Mouse (Mus musculus) bone marrow, adult 2 months (tissue): Measurements from ENCODE around the gene Cntn6. TPM values are rescaled to one million over a fixed set of nuclear protein-coding genes. Genes with fewer than 3 reads are reported as not detected.

Experiments used
- H3K27ac ChIP-seq: fragments of 200-500 bp; 2 replicates; pipeline ENCODE4 v1.5.1; 2012; ENCODE audit warnings: low read depth, mild to moderate bottlenecking, control low read depth, inconsistent platforms, low read length; ENCODE audit not compliant: control insufficient read depth, poor library complexity, insufficient read depth
- H3K4me1 ChIP-seq: fragments of 200-500 bp; 2 replicates; pipeline ENCODE4 v1.6.1; 2011; ENCODE audit warnings: low read length; ENCODE audit not compliant: control insufficient read depth, insufficient read depth
- H3K4me3 ChIP-seq: fragments of 200-500 bp; replicated peaks from 2 replicates; pipeline ENCODE3; 2011; ENCODE audit warnings: mild to moderate bottlenecking, low read depth, low read length, control low read depth; ENCODE audit not compliant: control insufficient read depth
- CTCF ChIP-seq: fragments of 200-500 bp; IDR thresholded peaks from 2 replicates; pipeline ENCODE4 v1.5.1; 2011; ENCODE audit warnings: low read length, control low read depth; ENCODE audit not compliant: control insufficient read depth, insufficient read depth
- POLR2A ChIP-seq: fragments of 200-500 bp; IDR thresholded peaks from 2 replicates; pipeline ENCODE4 v1.6.1; 2011; ENCODE audit warnings: low read depth, mild to moderate bottlenecking, control low read depth, low read length, borderline replicate concordance; ENCODE audit not compliant: control insufficient read depth
- WGBS: fragments of 180-500 bp; shearing (Covaris S2); methylation state at CpG from one replicate; pipeline ENCODE4 v1.1.7; 2018; 5-methylcytosine and 5-hydroxymethylcytosine counted together
- polyA plus RNA-seq: library from polyadenylated mRNA; stranded (reverse); fragments of >200 nt; gene quantifications from 2 replicates; pipeline ENCODE4 v1.2.4, GENCODE M21; 2011; ENCODE audit warnings: low replicate concordance; ENCODE audit not compliant: missing spikeins, insufficient read depth, insufficient read length

Gene Cntn6
- polyA plus RNA-seq, 1 experiment = not detected

DNA sequence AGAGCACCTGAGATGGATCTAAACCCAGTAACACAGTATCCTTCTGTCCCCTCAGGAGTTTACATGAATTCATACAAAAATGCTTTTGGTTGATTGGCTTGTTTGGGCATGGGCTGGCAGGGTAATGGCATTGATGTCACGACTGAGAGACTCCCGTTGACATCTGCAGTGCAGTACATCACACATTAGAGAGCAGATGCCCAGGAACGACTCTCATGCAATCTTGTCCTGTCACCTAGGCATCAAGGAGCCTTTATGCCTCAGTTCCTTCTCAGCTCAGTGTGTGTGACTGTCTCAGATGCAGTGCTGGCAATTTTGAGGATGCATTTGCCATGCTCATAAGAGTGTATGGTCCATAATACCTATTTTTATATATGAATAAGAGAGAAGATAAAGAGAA is 195.4 kb downstream of the Cntn6 start:
- no peaks in the 10 kb centered on the region for H3K4me1 ChIP-seq
- H3K4me3 ChIP-seq = no peak overlapping the region
- WGBS = 61% methylated on average over 3 of the region's 3 CpGs
- H3K27ac ChIP-seq = no peak overlapping the region
- no peak for TF ChIP-seq POLR2A
- TF ChIP-seq CTCF = no peak

DNA sequence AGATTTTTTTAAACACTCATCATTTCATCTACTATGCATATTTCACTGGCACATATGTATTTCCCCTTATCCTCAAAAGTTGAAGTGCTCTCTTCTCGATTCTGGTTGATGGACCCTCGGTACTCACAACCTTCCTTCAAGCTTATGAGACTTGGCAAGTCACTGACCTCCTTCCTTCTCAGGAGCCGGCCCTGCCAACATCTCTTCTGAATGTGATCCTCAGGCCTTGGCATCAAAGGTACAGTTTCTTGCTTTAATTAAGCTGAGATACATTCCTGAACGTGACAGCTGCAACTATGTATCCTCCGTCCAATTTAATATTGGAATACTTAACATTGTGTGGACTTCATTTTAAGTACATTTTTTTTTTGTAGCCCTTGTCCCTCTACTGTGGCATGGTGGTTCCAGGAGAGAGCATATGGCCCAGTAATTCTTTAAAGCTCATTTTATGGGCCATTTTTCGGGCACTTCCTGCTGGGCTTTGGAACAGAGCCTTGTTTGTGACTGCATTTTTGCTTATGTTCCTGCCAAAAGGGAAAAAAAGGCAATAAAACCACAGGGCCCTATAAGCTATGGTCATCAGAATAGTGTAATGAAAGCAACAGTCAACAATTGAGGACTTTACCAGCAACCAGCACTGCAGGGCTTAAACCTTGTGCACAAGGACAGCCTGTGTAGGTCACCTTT is 196.0 kb downstream of the Cntn6 start:
- H3K27ac ChIP-seq = no peak overlapping the region
- H3K4me3 ChIP-seq = no peak overlapping the region
- no peaks in the 10 kb centered on the region for H3K4me1 ChIP-seq
- 73% methylated on average over 6 of the region's 6 CpGs for WGBS
- TF ChIP-seq CTCF = no peak
- TF ChIP-seq POLR2A = no peak

GRCm38 (mm10) chr6:104728571-104728970 is 236.0 kb downstream of the Cntn6 start:
- Histone ChIP-seq H3K4me1 (no peaks in the 10 kb centered on the region), H3K27ac (no peak overlapping the region), H3K4me3 (no peak overlapping the region)
- TF ChIP-seq CTCF (no peak), POLR2A (no peak)
- WGBS = 80% methylated on average over 1 of the region's 1 CpGs

DNA sequence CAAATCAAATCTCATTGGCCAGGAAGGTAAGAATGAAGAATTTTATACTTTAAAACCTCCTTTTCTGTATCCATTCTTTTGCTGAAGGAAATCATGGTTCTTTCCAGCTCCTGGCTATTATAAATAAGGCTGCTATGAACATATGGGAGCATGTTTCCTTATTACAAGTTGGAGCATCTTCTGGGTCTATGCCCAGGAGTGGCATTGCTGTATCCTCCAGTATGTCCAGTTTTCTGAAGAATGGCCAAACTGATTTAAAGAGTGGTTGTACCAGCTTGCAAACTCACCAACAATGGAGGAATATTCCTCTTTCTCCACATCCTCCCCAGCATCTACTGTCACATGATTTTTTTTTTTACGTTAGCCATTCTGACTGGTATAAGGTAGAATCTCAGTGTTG is 241.7 kb downstream of the Cntn6 start:
- TF ChIP-seq CTCF (no peak), POLR2A (no peak)
- H3K27ac ChIP-seq = no peak overlapping the region
- no peaks in the 10 kb centered on the region for H3K4me1 ChIP-seq
- 88% methylated on average over 1 of the region's 1 CpGs for WGBS
- no peak overlapping the region for H3K4me3 ChIP-seq

GRCm38 (mm10) chr6:104738999-104739398 is 246.4 kb downstream of the Cntn6 start:
- WGBS = 83% methylated on average over 4 of the region's 4 CpGs
- Histone ChIP-seq H3K4me1 (no peaks in the 10 kb centered on the region), H3K27ac (no peak overlapping the region), H3K4me3 (no peak overlapping the region)
- no peak for TF ChIP-seq CTCF

GRCm38 (mm10) chr6:104758125-104758524 is 265.5 kb downstream of the Cntn6 start:
- TF ChIP-seq CTCF = no peak
- TF ChIP-seq POLR2A = no peak
- no peak overlapping the region for H3K4me3 ChIP-seq
- H3K27ac ChIP-seq = no peak overlapping the region
- H3K4me1 ChIP-seq = no peaks in the 10 kb centered on the region

GRCm38 (mm10) chr6:104761226-104761625 is 268.6 kb downstream of the Cntn6 start:
- TF ChIP-seq POLR2A (no peak), CTCF (no peak)
- WGBS = 87% methylated on average over 3 of the region's 3 CpGs
- no peak overlapping the region for H3K4me3 ChIP-seq
- H3K4me1 ChIP-seq = no peaks in the 10 kb centered on the region
- no peak overlapping the region for H3K27ac ChIP-seq

GRCm38 (mm10) chr6:104783891-104784290 is 291.3 kb downstream of the Cntn6 start:
- Histone ChIP-seq H3K4me3 (no peak overlapping the region), H3K27ac (no peak overlapping the region), H3K4me1 (no peaks in the 10 kb centered on the region)
- no peak for TF ChIP-seq POLR2A
- no peak for TF ChIP-seq CTCF
- 78% methylated on average over 3 of the region's 3 CpGs for WGBS

- no peak overlapping the region for H3K4me3 ChIP-seq
- 66% methylated on average over 2 of the region's 2 CpGs for WGBS
- no peaks in the 10 kb centered on the region for H3K4me1 ChIP-seq
- TF ChIP-seq CTCF (no peak), POLR2A (no peak)
- no peak overlapping the region for H3K27ac ChIP-seq
Observed at GRCm38 (mm10) chr6:104787502-104787901, 294.9 kb downstream of the Cntn6 start.
